Mouse (Mus musculus) hindbrain, embryonic 16.5 days (tissue): ENCODE measurements around the gene Anapc15. TPM values are rescaled to one million over a fixed set of nuclear protein-coding genes. Genes with fewer than 3 reads are reported as not detected.

Experiments used
- ATAC-seq: fragments of 200-750 bp; cut with Nextera tagmentation; 2 replicates; pipeline ENCODE4 v1.8.0; 2017; ENCODE audit warnings: moderate TSS enrichment, moderate library complexity
- H3K27ac ChIP-seq: fragments of 300-500 bp; sonication (generic); 2 replicates; pipeline ENCODE4 v1.5.1; 2014; ENCODE audit warnings: low read depth, mild to moderate bottlenecking, control low read depth, low read length, moderate library complexity
- H3K27me3 ChIP-seq: fragments of 300-500 bp; sonication (generic); replicated peaks from 2 replicates; pipeline ENCODE4 v1.6.1; 2014; ENCODE audit warnings: low read length; ENCODE audit not compliant: control insufficient read depth, insufficient read depth
- H3K36me3 ChIP-seq: fragments of 300-500 bp; sonication (generic); 2 replicates; pipeline ENCODE4 v1.6.1; 2014; ENCODE audit warnings: mild to moderate bottlenecking, low read length, moderate library complexity, mixed read lengths; ENCODE audit not compliant: control insufficient read depth, insufficient read depth
- H3K4me1 ChIP-seq: fragments of 300-500 bp; sonication (generic); 2 replicates; pipeline ENCODE4 v1.6.1; 2014; ENCODE audit warnings: low read depth, low read length; ENCODE audit not compliant: control insufficient read depth, insufficient read depth
- H3K4me2 ChIP-seq: fragments of 300-500 bp; sonication (generic); 2 replicates; pipeline ENCODE4 v1.6.1; 2014; ENCODE audit warnings: mild to moderate bottlenecking, low read length, control low read depth, moderate library complexity
- H3K4me3 ChIP-seq: fragments of 300-500 bp; sonication (generic); 2 replicates; pipeline ENCODE4 v1.5.1; 2014; ENCODE audit warnings: mild to moderate bottlenecking, low read length, control low read depth, moderate library complexity
- H3K9ac ChIP-seq: fragments of 300-500 bp; sonication (generic); 2 replicates; pipeline ENCODE4 v1.6.1; 2014; ENCODE audit warnings: low read depth, mild to moderate bottlenecking, control low read depth, low read length, moderate library complexity
- H3K9me3 ChIP-seq: fragments of 300-500 bp; sonication (generic); 2 replicates; pipeline ENCODE4 v1.6.1; 2014; ENCODE audit warnings: mild to moderate bottlenecking, low read length, moderate library complexity; ENCODE audit not compliant: control insufficient read depth
- WGBS: fragments of 180-500 bp; shearing (Covaris S2); extraction: QIAGEN DNeasy Blood & Tissue Kit; methylation state at CpG from one replicate; pipeline ENCODE4 v1.1.7; 2014; 5-methylcytosine and 5-hydroxymethylcytosine counted together
- polyA plus RNA-seq: library from polyadenylated mRNA; unstranded; fragments of >200 nt; fragmentation: Nextera tagmentation; extraction: Ambion mirVana; gene quantifications from 2 replicates; pipeline ENCODE4 v1.2.1, GENCODE M21; 2015

Anapc15 gene
- polyA plus RNA-seq, 1 experiment from 2014 or later, result 72.2 TPM

- 59% methylated on average over 9 of the region's 9 CpGs for WGBS
These were observed 19.1 kb downstream of the Anapc15 start for GRCm38 (mm10) chr7:101882413-101883154.

GRCm38 (mm10) chr7:101884160-101884559 is 20.6 kb downstream of the Anapc15 start:
- H3K4me3 ChIP-seq, result no peak overlapping the region
- no peaks in the 10 kb centered on the region for H3K9me3 ChIP-seq
- H3K4me2 ChIP-seq, result no peak overlapping the region
- WGBS, result 93% methylated on average over 4 of the region's 4 CpGs
- H3K4me1 ChIP-seq, result no peaks in the 10 kb centered on the region
- H3K27me3 ChIP-seq, result no peaks in the 10 kb centered on the region
- no peaks in the 10 kb centered on the region for H3K36me3 ChIP-seq
- H3K9ac ChIP-seq, result no peak overlapping the region
- no peak overlapping the region for H3K27ac ChIP-seq
- no peak for ATAC-seq

More at GRCm38 (mm10) chr7:101882413-101883154, 19.1 kb downstream of the Anapc15 start:
- Histone ChIP-seq H3K4me2 (no peak overlapping the region), H3K27me3 (no peaks in the 10 kb centered on the region), H3K36me3 (no peaks in the 10 kb centered on the region), H3K4me3 (no peak overlapping the region), H3K9me3 (no peaks in the 10 kb centered on the region), H3K4me1 (no peaks in the 10 kb centered on the region), H3K27ac (no peak overlapping the region), H3K9ac (no peak overlapping the region)
- no peak for ATAC-seq

GRCm38 (mm10) chr7:101886274-101886673 is 22.8 kb downstream of the Anapc15 start:
- Histone ChIP-seq H3K9ac (no peak overlapping the region), H3K4me3 (no peak overlapping the region), H3K36me3 (no peaks in the 10 kb centered on the region), H3K4me2 (no peak overlapping the region), H3K27ac (no peak overlapping the region), H3K4me1 (no peaks in the 10 kb centered on the region), H3K27me3 (no peaks in the 10 kb centered on the region), H3K9me3 (no peaks in the 10 kb centered on the region)
- WGBS, result 90% methylated on average over 6 of the region's 6 CpGs
- no peak for ATAC-seq

GRCm38 (mm10) chr7:101888460-101888859 is 24.9 kb downstream of the Anapc15 start:
- WGBS, result 86% methylated on average over 4 of the region's 4 CpGs
- ATAC-seq, result no peak

GRCm38 (mm10) chr7:101895695-101896094 is 32.2 kb downstream of the Anapc15 start:
- 31% methylated on average over 9 of the region's 9 CpGs for WGBS
- ATAC-seq, result no peak
- Histone ChIP-seq H3K27ac (peak overlapping the region; percentile 84; the same call in 1 of the 2 replicates), H3K27me3 (no peaks in the 10 kb centered on the region), H3K4me2 (peak overlapping the region; percentile 50), H3K36me3 (no peaks in the 10 kb centered on the region), H3K4me3 (peak overlapping the region; percentile 66), H3K4me1 (no peaks in the 10 kb centered on the region), H3K9ac (peak overlapping the region; percentile 72), H3K9me3 (no peaks in the 10 kb centered on the region)

More at GRCm38 (mm10) chr7:101888460-101888859, 24.9 kb downstream of the Anapc15 start:
- no peaks in the 10 kb centered on the region for H3K36me3 ChIP-seq
- no peaks in the 10 kb centered on the region for H3K27me3 ChIP-seq
- no peak overlapping the region for H3K4me2 ChIP-seq
- no peaks in the 10 kb centered on the region for H3K9me3 ChIP-seq
- no peaks in the 10 kb centered on the region for H3K4me1 ChIP-seq
- H3K9ac ChIP-seq, result no peak overlapping the region
- no peak overlapping the region for H3K27ac ChIP-seq
- H3K4me3 ChIP-seq, result no peak overlapping the region

- Histone ChIP-seq H3K9ac (peak overlapping the region; percentile 72), H3K36me3 (no peaks in the 10 kb centered on the region), H3K27ac (peak overlapping the region; percentile 90), H3K9me3 (no peaks in the 10 kb centered on the region), H3K4me2 (peak overlapping the region; percentile 62), H3K4me1 (no peaks in the 10 kb centered on the region), H3K27me3 (no peaks in the 10 kb centered on the region), H3K4me3 (peak overlapping the region; percentile 66)
- under 1% methylated on average over 57 of the region's 57 CpGs for WGBS
- ATAC-seq, result peak; percentile 99
These were observed 32.9 kb downstream of the Anapc15 start for GRCm38 (mm10) chr7:101896104-101897066.

- Histone ChIP-seq H3K9me3 (no peaks in the 10 kb centered on the region), H3K36me3 (0 out of 2 replicates have a peak, but pooled peaks cover 5% of the 10 kb centered on the region), H3K4me1 (peaks cover 7% of the 10 kb centered on the region), H3K27me3 (no peaks in the 10 kb centered on the region), H3K4me3 (no peak overlapping the region), H3K4me2 (no peak overlapping the region), H3K9ac (no peak overlapping the region), H3K27ac (no peak overlapping the region)
- WGBS, result 91% methylated on average over 16 of the region's 16 CpGs
- ATAC-seq, result no peak
These were observed 37.0 kb downstream of the Anapc15 start for GRCm38 (mm10) chr7:101900331-101901097.

- 0 out of 2 replicates have a peak, but pooled peaks cover 5% of the 10 kb centered on the region for H3K36me3 ChIP-seq
- 95% methylated on average over 10 of the region's 10 CpGs for WGBS
These were observed 38.5 kb downstream of the Anapc15 start for GRCm38 (mm10) chr7:101901969-101902368.

More at GRCm38 (mm10) chr7:101901969-101902368, 38.5 kb downstream of the Anapc15 start:
- Histone ChIP-seq H3K9ac (no peak overlapping the region), H3K27ac (no peak overlapping the region), H3K27me3 (no peaks in the 10 kb centered on the region), H3K4me3 (no peak overlapping the region), H3K4me2 (no peak overlapping the region), H3K4me1 (peaks cover 14% of the 10 kb centered on the region), H3K9me3 (no peaks in the 10 kb centered on the region)
- ATAC-seq, result no peak
